Mouse (Mus musculus) cerebellum, adult 2 months (tissue): ENCODE data around the gene Ankrd12.

Experiments
- CTCF ChIP-seq: fragments of 200-500 bp; IDR thresholded peaks from 2 replicates; pipeline ENCODE4 v1.5.1; 2011; ENCODE audit warnings: low read depth, mild to moderate bottlenecking, control low read depth, low read length, moderate library complexity, borderline replicate concordance; ENCODE audit not compliant: insufficient read depth
- POLR2A ChIP-seq: fragments of 200-500 bp; IDR thresholded peaks from 2 replicates; pipeline ENCODE4 v1.6.1; 2011; ENCODE audit warnings: low read length, control low read depth, borderline replicate concordance; ENCODE audit not compliant: insufficient read depth

GRCm38 (mm10) chr17:66104076-66104475 lies 27.2 kb upstream of the Ankrd12 start:
- TF ChIP-seq CTCF (no peak), POLR2A (no peak)
